In the genomic region with DNA sequence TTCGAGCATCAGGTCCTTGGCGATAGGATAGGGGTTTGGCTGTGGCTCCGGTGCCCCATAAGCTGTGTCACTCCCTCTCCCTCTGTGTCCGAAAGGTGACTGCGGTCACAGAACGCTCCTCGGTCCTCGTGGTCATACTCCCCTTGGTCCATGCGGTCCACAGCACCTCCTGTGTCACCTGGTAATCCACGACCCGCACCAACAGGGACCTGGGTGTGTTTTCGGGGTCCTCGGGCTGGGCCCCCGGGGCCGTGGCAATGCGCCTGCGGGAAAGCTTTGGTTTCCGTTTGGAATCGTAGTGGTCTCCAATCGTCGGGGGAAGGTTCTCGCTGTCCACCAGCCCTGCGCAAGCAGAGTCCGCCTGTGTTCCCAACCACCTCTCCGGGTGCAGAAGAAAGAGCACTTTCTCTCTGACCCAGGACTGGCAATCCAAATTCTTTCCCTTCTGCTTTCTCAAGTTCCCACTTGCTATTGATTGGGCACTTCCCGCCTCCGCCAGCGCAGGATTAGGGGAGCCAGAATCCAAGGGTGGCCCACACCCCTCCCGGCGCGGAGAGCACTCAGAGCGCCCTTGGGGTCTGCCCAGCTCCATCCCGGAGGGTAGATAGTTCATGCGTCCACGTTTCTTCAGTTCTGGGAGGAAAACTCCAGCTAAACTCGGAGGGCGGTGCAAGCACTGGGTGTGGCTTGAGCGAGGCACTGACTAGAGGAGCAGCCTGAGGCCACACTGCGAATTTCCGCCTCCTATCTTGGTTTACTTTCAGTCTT, we compare ENCODE assay signal across 8 mouse cellular contexts. TPM values are rescaled to one million over a fixed set of nuclear protein-coding genes. Genes with fewer than 3 reads are reported as not detected.
DNase-seq lines count a peak whose midpoint lies in the region; ATAC-seq and TF ChIP-seq lines count a peak whose summit lies in the region.

A gene (minus strand): TSS at position 636 of the 768 bp plus-strand sequence.

- 0 out of 2 replicates have a peak, but pooled peaks cover 2% of the 10 kb centered on the region for H3K4me1 ChIP-seq in forebrain, embryonic 11.5 days (replicated peaks; ENCODE audit: control insufficient read depth, insufficient read depth, low read length)
- H3K4me1 ChIP-seq in small intestine, adult 2 months (ENCODE audit: control insufficient read depth, insufficient read depth, insufficient read length, low read length), result peaks cover 5% of the 10 kb centered on the region; the same call in 1 of the 2 replicates

- DNase-seq in cerebellum, adult 9-11 months, result no peak
- DNase-seq in adrenal gland, postnatal 14 days, result peak; percentile 67
- peak; percentile 61 for DNase-seq in forebrain, embryonic 11.5 days (ENCODE audit: low spot score)
- DNase-seq in heart, postnatal 14 days, result peak; percentile 49 to 59
- DNase-seq in kidney, postnatal 36 days, result peak; percentile 57 to 65

- peak; percentile 45; the same call in 1 of the 2 replicates for ATAC-seq in cerebellum, adult (ENCODE audit: insufficient number of reproducible peaks, low FRiP score, low TSS enrichment)
- ATAC-seq in forebrain, embryonic 11.5 days (replicated peaks; ENCODE audit: low FRiP score), result peak; percentile 83
- ATAC-seq in megakaryocyte progenitor cell, adult 5-6 weeks (replicated peaks; ENCODE audit: poor library complexity), result peak; percentile 68

- no peak within 1 kb of the TSS for H3K27ac ChIP-seq in forebrain, embryonic 11.5 days (ENCODE audit: low read depth, low read length)
- peak within 1 kb of the TSS; percentile 90 for H3K27ac ChIP-seq in small intestine, adult 2 months (ENCODE audit: insufficient read depth, low read depth, low read length)

- peak; percentile 67 for TF ChIP-seq POLR2A in small intestine, adult 2 months (IDR thresholded peaks at IDR 0.05; ENCODE audit: low read depth, low read length)

- H3K9ac ChIP-seq in forebrain, embryonic 11.5 days (ENCODE audit: low read length), result peak within 1 kb of the TSS; percentile 57

- intact Hi-C loops in heart, postnatal 14 days (cut with DNase I), result no loop called here

- H3K4me3 ChIP-seq in forebrain, embryonic 11.5 days (ENCODE audit: low read depth, low read length), result peak within 1 kb of the TSS; percentile 50
- peak within 1 kb of the TSS; percentile 83 for H3K4me3 ChIP-seq in small intestine, adult 2 months (ENCODE audit: low read depth, low read length)

- no peaks in the 10 kb centered on the region for H3K36me3 ChIP-seq in forebrain, embryonic 11.5 days (ENCODE audit: control insufficient read depth, insufficient read depth, low read length)
- peaks cover 12% of the 10 kb centered on the region for H3K36me3 ChIP-seq in small intestine, adult 2 months (ENCODE audit: control insufficient read depth, insufficient read depth, low read length)

- H3K27me3 ChIP-seq in forebrain, embryonic 11.5 days (ENCODE audit: control insufficient read depth, insufficient read depth, low read length), result no peaks in the 10 kb centered on the region
- no peaks in the 10 kb centered on the region for H3K27me3 ChIP-seq in small intestine, adult 2 months (ENCODE audit: control insufficient read depth, insufficient read depth, low read length)

- WGBS in forebrain, embryonic 11.5 days, result 1% methylated on average over 40 of the region's 40 CpGs
- WGBS in small intestine, adult 2 months, result under 1% methylated on average over 40 of the region's 40 CpGs

- no peak for TF ChIP-seq CTCF in small intestine, adult 2 months (IDR thresholded peaks at IDR 0.05; ENCODE audit: extremely low read depth, insufficient read length, insufficient replicate concordance, low read depth, low read length)

- peak within 1 kb of the TSS; percentile 88 for H3K4me2 ChIP-seq in forebrain, embryonic 11.5 days (ENCODE audit: low read depth, low read length, severe bottlenecking)

- H3K9me3 ChIP-seq in forebrain, embryonic 11.5 days (ENCODE audit: control insufficient read depth, low read length), result no peaks in the 10 kb centered on the region

RNA-seq across cellular contexts. Expression of the gene that starts here (rescaled TPM):
- 0.63 and 1.1 TPM in 2 replicates for total RNA-seq in adrenal gland, postnatal 14 days (2021)
- 0.95 and 1.1 TPM in 2 replicates for polyA plus RNA-seq in forebrain, embryonic 11.5 days (2014; fragmentation: Nextera tagmentation; extraction: Ambion mirVana)
- total RNA-seq in heart, postnatal 14 days (2021), result under 1 TPM; 0.57 to 0.59 TPM
- total RNA-seq in megakaryocyte progenitor cell, adult 5-6 weeks (2015), result 0.94 and 1.2 TPM in 2 replicates
- total RNA-seq in megakaryocyte progenitor cell, adult 5-6 weeks (2017), result 3.2 and 6.0 TPM in 2 replicates
- 7.7 and 13.6 TPM in 2 replicates for polyA plus RNA-seq in small intestine, adult 2 months (2012; rRNA removed)

Comparison
In these comparisons a context has a peak if more than half of its experiments do, and no peak if none do; other contexts are left out.
1. Peak in DNase-seq in heart, postnatal 14 days; RNA of the gene not detected or under 1 TPM.